Mouse (Mus musculus) heart, adult 2 months (tissue): ENCODE measurements around the gene Gabrd.

Source experiments
- EP300 ChIP-seq: fragments of 200-500 bp; IDR thresholded peaks from 2 replicates; pipeline ENCODE4 v1.6.1; 2011; ENCODE audit warnings: low read depth, low read length, control low read depth; ENCODE audit not compliant: insufficient read depth
- POLR2A ChIP-seq: fragments of 200-500 bp; IDR thresholded peaks from 2 replicates; pipeline ENCODE4 v1.6.1; 2011; ENCODE audit warnings: mild to moderate bottlenecking, low read depth, low read length, control low read depth; ENCODE audit not compliant: insufficient read depth

GRCm38 (mm10) chr4:155381974-155382373, 15.9 kb downstream of the Gabrd start:
- TF ChIP-seq EP300 (no peak), POLR2A (no peak)
